Mouse (Mus musculus): ENCODE results near the gene Wfdc1. TPM values are rescaled to one million over a fixed set of nuclear protein-coding genes. Genes with fewer than 3 reads are reported as not detected.

Gene Wfdc1
- polyA plus RNA-seq, 1 experiment from 2014 or later, result 2.1 TPM

GRCm38 (mm10) chr8:119627613-119628359, 38.4 kb upstream of the Wfdc1 start:
- H3K27me3 ChIP-seq, result peaks cover 11% of the 10 kb centered on the region
- no peaks in the 10 kb centered on the region for H3K36me3 ChIP-seq
- H3K9me3 ChIP-seq, result no peaks in the 10 kb centered on the region
- H3K4me2 ChIP-seq (replicated peaks), result no peak overlapping the region
- 43% methylated on average over 10 of the region's 10 CpGs for WGBS
- no peak for ATAC-seq
- peaks cover 20% of the 10 kb centered on the region for H3K4me1 ChIP-seq (replicated peaks)
- H3K9ac ChIP-seq (replicated peaks), result no peak overlapping the region
- no peak overlapping the region for H3K4me3 ChIP-seq (replicated peaks)
- H3K27ac ChIP-seq, result no peak overlapping the region

DNA sequence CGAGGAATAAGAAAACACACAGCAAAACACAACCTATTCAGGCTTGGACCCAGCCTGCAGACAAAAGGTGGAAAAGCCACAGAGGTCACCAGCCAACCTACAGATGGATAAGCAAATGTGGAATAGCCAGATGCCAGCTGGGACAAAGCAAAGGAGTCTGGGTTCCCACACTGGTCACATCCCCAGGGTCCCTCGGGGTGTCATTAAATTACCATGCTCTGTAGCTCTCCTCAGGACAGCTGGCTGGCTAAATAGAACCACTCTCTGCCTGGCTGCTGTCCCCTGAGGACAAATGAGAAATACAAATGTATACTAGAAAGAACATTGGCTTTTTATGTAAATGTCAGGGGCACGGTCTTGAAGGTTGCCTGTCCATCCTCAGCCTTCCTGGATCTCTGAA, 35.3 kb upstream of the Wfdc1 start:
- Histone ChIP-seq H3K4me3 (replicated peaks) (no peak overlapping the region), H3K27ac (peak overlapping the region; percentile 30; the same call in 1 of the 2 replicates), H3K4me2 (replicated peaks) (no peak overlapping the region), H3K4me1 (replicated peaks) (peaks cover 36% of the 10 kb centered on the region), H3K9me3 (no peaks in the 10 kb centered on the region), H3K9ac (replicated peaks) (no peak overlapping the region), H3K36me3 (no peaks in the 10 kb centered on the region), H3K27me3 (peaks cover 26% of the 10 kb centered on the region)
- ATAC-seq, result peak; percentile 64
- 43% methylated on average over 3 of the region's 3 CpGs for WGBS

GRCm38 (mm10) chr8:119632246-119632645, 33.9 kb upstream of the Wfdc1 start:
- H3K4me3 ChIP-seq (replicated peaks), result no peak overlapping the region
- H3K4me2 ChIP-seq (replicated peaks), result no peak overlapping the region
- no peak overlapping the region for H3K9ac ChIP-seq (replicated peaks)
- no peaks in the 10 kb centered on the region for H3K9me3 ChIP-seq
- H3K27me3 ChIP-seq, result peaks cover 24% of the 10 kb centered on the region
- H3K27ac ChIP-seq, result no peak overlapping the region
- ATAC-seq, result no peak
- peaks cover 45% of the 10 kb centered on the region for H3K4me1 ChIP-seq (replicated peaks)
- WGBS, result 91% methylated on average over 9 of the region's 9 CpGs
- no peaks in the 10 kb centered on the region for H3K36me3 ChIP-seq

- Histone ChIP-seq H3K4me1 (replicated peaks) (peaks cover 43% of the 10 kb centered on the region), H3K4me2 (replicated peaks) (0 out of 2 replicates have a peak overlapping the region, but pooled peaks have one; percentile 7), H3K27me3 (peaks cover 24% of the 10 kb centered on the region), H3K36me3 (no peaks in the 10 kb centered on the region), H3K27ac (no peak overlapping the region), H3K9ac (replicated peaks) (no peak overlapping the region), H3K4me3 (replicated peaks) (no peak overlapping the region), H3K9me3 (no peaks in the 10 kb centered on the region)
- ATAC-seq, result no peak
- WGBS, result 52% methylated on average over 29 of the region's 29 CpGs
Observed at GRCm38 (mm10) chr8:119632909-119633308, 33.3 kb upstream of the Wfdc1 start.

- no peak for ATAC-seq
- 13% methylated on average over 14 of the region's 14 CpGs for WGBS
Observed at GRCm38 (mm10) chr8:119634616-119635336, 31.4 kb upstream of the Wfdc1 start.

GRCm38 (mm10) chr8:119635378-119635777, 30.8 kb upstream of the Wfdc1 start, which contains the start of gene Kcng4:
Gene Kcng4, minus strand, starts transcription at chr8:119635680.
- Histone ChIP-seq H3K27ac (no peak within 1 kb of the TSS), H3K9ac (replicated peaks) (peak within 1 kb of the TSS; percentile 36; the same call in 1 of the 2 replicates), H3K4me1 (replicated peaks) (peaks cover 40% of the 10 kb centered on the region), H3K36me3 (no peaks in the 10 kb centered on the region), H3K4me2 (replicated peaks) (0 out of 2 replicates have a peak within 1 kb of the TSS, but pooled peaks have one; percentile 9), H3K9me3 (no peaks in the 10 kb centered on the region), H3K27me3 (peaks cover 24% of the 10 kb centered on the region), H3K4me3 (replicated peaks) (no peak within 1 kb of the TSS)
- 34% methylated on average over 6 of the region's 6 CpGs for WGBS
- no peak for ATAC-seq

More at GRCm38 (mm10) chr8:119634616-119635336, 31.4 kb upstream of the Wfdc1 start:
- no peak overlapping the region for H3K9ac ChIP-seq (replicated peaks)
- no peaks in the 10 kb centered on the region for H3K36me3 ChIP-seq
- 0 out of 2 replicates have a peak overlapping the region, but pooled peaks have one; percentile 9 for H3K4me2 ChIP-seq (replicated peaks)
- no peak overlapping the region for H3K27ac ChIP-seq
- no peak overlapping the region for H3K4me3 ChIP-seq (replicated peaks)
- H3K27me3 ChIP-seq, result peaks cover 24% of the 10 kb centered on the region
- no peaks in the 10 kb centered on the region for H3K9me3 ChIP-seq
- peaks cover 40% of the 10 kb centered on the region for H3K4me1 ChIP-seq (replicated peaks)

- whole genome bisulfite sequencing, result 62% methylated on average over 2 of the region's 2 CpGs
- no peak for ATAC-seq
- peaks cover 24% of the 10 kb centered on the region for H3K27me3 ChIP-seq
Observed at GRCm38 (mm10) chr8:119635958-119636357, 30.2 kb upstream of the Wfdc1 start.

GRCm38 (mm10) chr8:119636766-119637165, 29.4 kb upstream of the Wfdc1 start:
- no peak overlapping the region for H3K9ac ChIP-seq (replicated peaks)
- peaks cover 29% of the 10 kb centered on the region for H3K4me1 ChIP-seq (replicated peaks)
- no peak overlapping the region for H3K4me3 ChIP-seq (replicated peaks)
- no peaks in the 10 kb centered on the region for H3K9me3 ChIP-seq
- 67% methylated on average over 7 of the region's 7 CpGs for WGBS
- no peak for ATAC-seq
- H3K27me3 ChIP-seq, result peaks cover 24% of the 10 kb centered on the region
- H3K36me3 ChIP-seq, result no peaks in the 10 kb centered on the region
- no peak overlapping the region for H3K27ac ChIP-seq
- H3K4me2 ChIP-seq (replicated peaks), result no peak overlapping the region

More at GRCm38 (mm10) chr8:119635958-119636357, 30.2 kb upstream of the Wfdc1 start:
- H3K9me3 ChIP-seq, result no peaks in the 10 kb centered on the region
- no peak overlapping the region for H3K4me3 ChIP-seq (replicated peaks)
- peaks cover 35% of the 10 kb centered on the region for H3K4me1 ChIP-seq (replicated peaks)
- H3K4me2 ChIP-seq (replicated peaks), result no peak overlapping the region
- no peaks in the 10 kb centered on the region for H3K36me3 ChIP-seq
- 0 out of 2 replicates have a peak overlapping the region, but pooled peaks have one; percentile 36 for H3K9ac ChIP-seq (replicated peaks)
- H3K27ac ChIP-seq, result no peak overlapping the region

- Histone ChIP-seq H3K9me3 (no peaks in the 10 kb centered on the region), H3K36me3 (no peaks in the 10 kb centered on the region), H3K4me3 (replicated peaks) (no peak overlapping the region), H3K27me3 (peaks cover 24% of the 10 kb centered on the region), H3K27ac (no peak overlapping the region), H3K4me1 (replicated peaks) (peaks cover 29% of the 10 kb centered on the region), H3K9ac (replicated peaks) (no peak overlapping the region), H3K4me2 (replicated peaks) (no peak overlapping the region)
- 91% methylated on average over 4 of the region's 4 CpGs for WGBS
- ATAC-seq, result no peak
Observed at GRCm38 (mm10) chr8:119637381-119637780, 28.8 kb upstream of the Wfdc1 start.

DNA sequence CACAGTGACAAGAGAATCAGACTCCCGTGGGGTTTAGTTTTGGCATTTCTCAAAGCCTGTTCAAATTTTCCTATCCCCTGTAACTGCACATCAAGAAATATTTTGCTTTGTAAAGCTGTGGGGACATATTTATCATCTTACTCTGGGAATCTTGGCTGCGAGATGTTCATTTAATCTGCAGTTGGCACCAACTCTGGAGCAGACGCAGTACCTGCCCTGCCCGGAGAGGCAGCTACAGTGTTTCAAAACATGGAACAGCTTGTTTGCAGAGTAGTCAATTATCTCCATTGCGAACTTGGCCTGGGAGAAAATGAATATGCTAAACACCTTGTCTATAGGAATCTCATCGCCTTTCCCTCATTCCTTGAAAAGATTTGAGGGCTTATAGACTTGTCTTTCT, 27.9 kb upstream of the Wfdc1 start:
- no peak for ATAC-seq
- Histone ChIP-seq H3K9ac (replicated peaks) (no peak overlapping the region), H3K27ac (no peak overlapping the region), H3K27me3 (peaks cover 17% of the 10 kb centered on the region), H3K4me3 (replicated peaks) (no peak overlapping the region), H3K4me1 (replicated peaks) (peaks cover 24% of the 10 kb centered on the region), H3K4me2 (replicated peaks) (no peak overlapping the region), H3K9me3 (no peaks in the 10 kb centered on the region), H3K36me3 (no peaks in the 10 kb centered on the region)
- WGBS, result 82% methylated on average over 6 of the region's 6 CpGs

DNA sequence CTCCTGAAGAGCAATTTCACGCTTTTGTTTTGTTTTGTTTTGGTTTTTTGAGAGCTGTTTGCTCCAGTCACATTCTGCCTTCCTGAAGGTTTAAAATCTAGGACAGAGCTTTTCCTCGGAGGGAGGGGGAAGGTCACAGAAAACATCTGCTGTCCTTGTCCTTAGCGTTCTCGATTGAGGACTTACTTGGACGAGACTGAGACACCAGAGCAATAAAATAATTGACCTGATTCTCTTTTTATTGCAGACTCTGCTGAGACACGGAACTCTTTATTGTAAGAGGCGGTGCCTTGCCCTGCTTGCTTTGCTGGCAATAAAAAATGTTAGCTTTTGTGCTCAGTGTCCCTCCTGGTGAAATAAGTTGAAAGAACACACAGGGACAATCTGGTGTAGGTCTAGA, 26.4 kb upstream of the Wfdc1 start:
- no peak for ATAC-seq
- Histone ChIP-seq H3K36me3 (no peaks in the 10 kb centered on the region), H3K27ac (no peak overlapping the region), H3K9me3 (no peaks in the 10 kb centered on the region), H3K27me3 (peaks cover 7% of the 10 kb centered on the region; the same call in 1 of the 2 replicates), H3K9ac (replicated peaks) (no peak overlapping the region), H3K4me2 (replicated peaks) (no peak overlapping the region), H3K4me1 (replicated peaks) (peaks cover 20% of the 10 kb centered on the region), H3K4me3 (replicated peaks) (no peak overlapping the region)
- WGBS, result 73% methylated on average over 7 of the region's 7 CpGs

GRCm38 (mm10) chr8:119641058-119641457, 25.1 kb upstream of the Wfdc1 start:
- H3K36me3 ChIP-seq, result no peaks in the 10 kb centered on the region
- peaks cover 14% of the 10 kb centered on the region for H3K4me1 ChIP-seq (replicated peaks)
- H3K9me3 ChIP-seq, result no peaks in the 10 kb centered on the region
- no peak overlapping the region for H3K9ac ChIP-seq (replicated peaks)
- no peak overlapping the region for H3K27ac ChIP-seq
- WGBS, result 84% methylated on average over 5 of the region's 5 CpGs
- H3K4me2 ChIP-seq (replicated peaks), result no peak overlapping the region
- no peak for ATAC-seq
- H3K27me3 ChIP-seq, result no peaks in the 10 kb centered on the region
- no peak overlapping the region for H3K4me3 ChIP-seq (replicated peaks)

All from midbrain, embryonic 13.5 days (tissue).